Mouse (Mus musculus) midbrain, embryonic 12.5 days (tissue): ENCODE measurements around the gene Gm20708. TPM values are rescaled to one million over a fixed set of nuclear protein-coding genes. Genes with fewer than 3 reads are reported as not detected.
A peak's percentile ranks its signal among the peaks of the same experiment; 100 is the strongest.

ENCODE experiments used
- ATAC-seq: fragments of 200-750 bp; cut with Nextera tagmentation; 2 replicates; pipeline ENCODE4 v1.8.0; 2017; ENCODE audit warnings: low read depth, moderate TSS enrichment, moderate library complexity; ENCODE audit not compliant: low FRiP score
- H3K27ac ChIP-seq: fragments of 300-500 bp; sonication (generic); replicated peaks from 2 replicates; pipeline ENCODE4 v1.5.1; 2016; ENCODE audit warnings: mild to moderate bottlenecking
- H3K27me3 ChIP-seq: fragments of 300-500 bp; sonication (generic); 2 replicates; pipeline ENCODE4 v1.6.1; 2016; ENCODE audit warnings: mild to moderate bottlenecking
- H3K36me3 ChIP-seq: fragments of 300-500 bp; sonication (generic); 2 replicates; pipeline ENCODE4 v1.6.1; 2016
- H3K4me1 ChIP-seq: fragments of 300-500 bp; sonication (generic); 2 replicates; pipeline ENCODE4 v1.6.1; 2016
- H3K4me2 ChIP-seq: fragments of 300-500 bp; sonication (generic); replicated peaks from 2 replicates; pipeline ENCODE4 v1.6.1; 2016; ENCODE audit warnings: mild to moderate bottlenecking, moderate library complexity
- H3K4me3 ChIP-seq: fragments of 300-500 bp; sonication (generic); 2 replicates; pipeline ENCODE4 v1.5.1; 2016; ENCODE audit warnings: mild to moderate bottlenecking
- H3K9ac ChIP-seq: fragments of 300-500 bp; sonication (generic); replicated peaks from 2 replicates; pipeline ENCODE4 v1.6.1; 2016; ENCODE audit warnings: mild to moderate bottlenecking, moderate library complexity
- H3K9me3 ChIP-seq: fragments of 300-500 bp; sonication (generic); 2 replicates; pipeline ENCODE4 v1.6.1; 2016; ENCODE audit warnings: mild to moderate bottlenecking
- WGBS: fragments of 180-500 bp; shearing (Covaris S2); methylation state at CpG from one replicate; pipeline ENCODE4 v1.1.7; 2016; 5-methylcytosine and 5-hydroxymethylcytosine counted together
- polyA plus RNA-seq: library from polyadenylated mRNA; unstranded; fragments of >200 nt; fragmentation: Nextera tagmentation; extraction: Ambion mirVana; gene quantifications from 2 replicates; pipeline ENCODE4 v1.2.1, GENCODE M21; 2016

Gm20708 gene
- polyA plus RNA-seq, 1 experiment from 2014 or later: 0.56 TPM

DNA sequence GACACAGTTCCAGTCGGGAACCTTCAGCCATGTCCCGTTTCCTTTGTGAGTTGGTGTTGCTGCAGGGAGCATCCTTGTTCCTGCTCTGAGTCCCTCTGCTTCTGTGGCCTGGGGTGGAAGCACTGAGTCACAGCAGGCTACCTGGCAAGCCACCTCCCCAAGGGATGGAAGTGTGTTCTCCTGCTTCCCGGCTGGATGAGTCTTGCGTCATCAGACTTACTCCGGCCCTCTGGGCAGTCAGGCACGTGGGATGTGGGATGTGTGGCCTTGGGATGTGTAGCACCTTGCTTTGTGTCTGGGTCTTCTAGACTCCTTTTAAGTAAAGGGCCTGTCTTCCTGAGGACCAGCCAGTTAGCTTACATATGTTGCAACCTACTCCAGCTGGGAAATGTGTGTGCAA is 70.2 kb downstream of the Gm20708 start:
- H3K36me3 ChIP-seq: no peaks in the 10 kb centered on the region

DNA sequence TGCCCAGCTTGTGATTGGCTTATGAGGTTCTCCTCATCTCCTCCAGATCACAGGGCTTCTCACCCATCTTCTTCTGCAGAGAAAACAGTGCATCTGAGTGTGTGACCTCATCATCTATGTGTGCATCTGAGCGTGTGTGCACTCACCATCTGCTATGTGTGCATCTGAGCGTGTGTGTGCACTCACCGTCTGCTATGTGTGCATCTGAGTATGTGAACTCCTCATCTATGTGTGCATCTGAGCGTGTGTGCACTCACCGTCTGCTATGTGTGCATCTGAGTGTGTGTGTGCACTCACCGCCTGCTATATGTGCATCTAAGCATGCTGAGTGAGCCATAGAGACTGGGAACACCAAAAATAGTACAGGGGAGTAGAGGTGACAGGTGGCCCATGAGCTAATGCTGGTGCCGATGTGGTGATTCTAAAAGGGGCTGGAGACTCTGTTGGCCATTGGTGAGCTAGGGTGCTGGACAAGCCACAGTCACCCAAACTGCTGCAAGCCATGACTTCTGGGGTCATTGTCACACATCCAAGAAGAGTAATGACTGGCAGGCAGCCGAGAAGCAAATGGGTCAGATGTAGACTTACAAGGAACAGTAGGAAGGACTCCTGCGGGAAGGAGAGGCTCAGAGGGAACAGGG is 71.0 kb downstream of the Gm20708 start:
- WGBS: 90% methylated on average over 9 of the region's 9 CpGs
- Histone ChIP-seq H3K4me1 (peaks cover 26% of the 10 kb centered on the region), H3K4me3 (no peak overlapping the region), H3K27me3 (peaks cover 34% of the 10 kb centered on the region), H3K9me3 (no peaks in the 10 kb centered on the region), H3K9ac (no peak overlapping the region), H3K4me2 (no peak overlapping the region), H3K36me3 (no peaks in the 10 kb centered on the region), H3K27ac (no peak overlapping the region)
- no peak for ATAC-seq

More for the DNA sequence above, 70.2 kb downstream of the Gm20708 start:
- H3K9me3 ChIP-seq: no peaks in the 10 kb centered on the region
- ATAC-seq: no peak
- H3K4me3 ChIP-seq: no peak overlapping the region
- WGBS: 75% methylated on average over 6 of the region's 6 CpGs
- no peak overlapping the region for H3K4me2 ChIP-seq
- peaks cover 29% of the 10 kb centered on the region for H3K27me3 ChIP-seq
- H3K27ac ChIP-seq: no peak overlapping the region
- peaks cover 26% of the 10 kb centered on the region for H3K4me1 ChIP-seq
- H3K9ac ChIP-seq: no peak overlapping the region

DNA sequence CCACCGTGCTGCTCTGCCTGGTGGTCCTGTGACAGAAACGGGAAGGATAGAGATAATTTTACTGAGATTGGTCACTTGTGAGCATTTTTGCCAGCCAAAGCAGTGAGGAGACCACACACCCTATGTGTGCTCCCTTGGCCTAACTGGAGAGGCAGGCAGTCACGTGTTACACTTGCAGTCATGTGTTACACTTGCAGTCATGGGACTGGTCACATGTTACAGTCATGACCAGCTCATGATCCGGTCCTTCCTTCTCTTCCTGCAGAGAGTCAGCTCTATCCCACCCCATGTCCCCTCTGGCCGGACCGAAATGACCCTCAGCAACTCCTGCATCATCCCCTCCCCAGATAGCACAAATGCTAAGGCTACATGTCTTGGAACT is 71.5 kb downstream of the Gm20708 start:
- Histone ChIP-seq H3K27me3 (peaks cover 38% of the 10 kb centered on the region), H3K27ac (no peak overlapping the region)

DNA sequence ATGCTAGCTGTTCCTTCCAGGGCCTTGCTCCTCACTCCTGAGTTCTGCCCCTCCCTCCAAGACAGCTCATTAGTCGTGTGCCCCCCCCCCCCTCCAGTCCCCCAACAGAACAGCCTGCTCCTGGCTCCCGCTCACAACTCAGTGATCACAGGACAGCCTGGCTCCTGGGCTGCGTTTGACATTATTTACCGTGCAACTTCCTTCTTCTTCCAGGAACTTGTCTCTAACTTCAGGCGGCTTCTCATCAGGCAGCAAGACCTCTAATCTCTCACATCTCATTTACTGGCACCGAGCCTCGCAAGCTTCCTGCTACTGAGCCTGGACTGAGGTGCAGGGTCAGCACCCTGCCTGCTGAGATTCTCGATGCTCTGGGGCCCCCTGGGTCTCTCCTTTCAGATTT is 72.3 kb downstream of the Gm20708 start:
- peaks cover 21% of the 10 kb centered on the region for H3K4me1 ChIP-seq
- H3K9ac ChIP-seq: no peak overlapping the region
- no peak for ATAC-seq
- H3K4me2 ChIP-seq: no peak overlapping the region
- H3K4me3 ChIP-seq: no peak overlapping the region
- H3K36me3 ChIP-seq: no peaks in the 10 kb centered on the region
- H3K9me3 ChIP-seq: no peaks in the 10 kb centered on the region
- H3K27me3 ChIP-seq: peaks cover 44% of the 10 kb centered on the region
- no peak overlapping the region for H3K27ac ChIP-seq
- WGBS: 15% methylated on average over 8 of the region's 8 CpGs

More for the DNA sequence above, 71.5 kb downstream of the Gm20708 start:
- ATAC-seq: no peak
- no peak overlapping the region for H3K4me2 ChIP-seq
- H3K9ac ChIP-seq: no peak overlapping the region
- no peaks in the 10 kb centered on the region for H3K36me3 ChIP-seq
- H3K4me1 ChIP-seq: peaks cover 22% of the 10 kb centered on the region
- WGBS: 85% methylated on average over 6 of the region's 6 CpGs
- no peak overlapping the region for H3K4me3 ChIP-seq
- H3K9me3 ChIP-seq: no peaks in the 10 kb centered on the region

GRCm38 (mm10) chr11:117882208-117882607 is 72.7 kb downstream of the Gm20708 start:
- 71% methylated on average over 1 of the region's 1 CpGs for WGBS
- Histone ChIP-seq H3K27me3 (peaks cover 44% of the 10 kb centered on the region), H3K27ac (no peak overlapping the region), H3K36me3 (no peaks in the 10 kb centered on the region), H3K4me1 (peaks cover 21% of the 10 kb centered on the region), H3K9ac (no peak overlapping the region), H3K4me3 (no peak overlapping the region), H3K4me2 (no peak overlapping the region), H3K9me3 (no peaks in the 10 kb centered on the region)
- no peak for ATAC-seq

GRCm38 (mm10) chr11:117886000-117886399 is 76.5 kb downstream of the Gm20708 start:
- Histone ChIP-seq H3K4me3 (no peak overlapping the region), H3K36me3 (no peaks in the 10 kb centered on the region), H3K27ac (no peak overlapping the region), H3K9me3 (no peaks in the 10 kb centered on the region), H3K9ac (no peak overlapping the region), H3K27me3 (peaks cover 48% of the 10 kb centered on the region), H3K4me1 (peaks cover 34% of the 10 kb centered on the region), H3K4me2 (no peak overlapping the region)
- no peak for ATAC-seq
- WGBS: 76% methylated on average over 5 of the region's 5 CpGs

- Histone ChIP-seq H3K27ac (peak overlapping the region; percentile 80), H3K27me3 (peaks cover 60% of the 10 kb centered on the region), H3K9ac (0 out of 2 replicates have a peak overlapping the region, but pooled peaks have one; percentile 20), H3K4me3 (peak overlapping the region; percentile 29), H3K9me3 (no peaks in the 10 kb centered on the region), H3K4me2 (peak overlapping the region; percentile 56), H3K36me3 (no peaks in the 10 kb centered on the region), H3K4me1 (peaks cover 32% of the 10 kb centered on the region)
- WGBS: 12% methylated on average over 20 of the region's 20 CpGs
- peak; percentile 23; the same call in 1 of the 2 replicates for ATAC-seq
These were observed 78.8 kb downstream of the Gm20708 start for GRCm38 (mm10) chr11:117888168-117888852.

GRCm38 (mm10) chr11:117888853-117889822 is 79.7 kb downstream of the Gm20708 start:
- H3K9me3 ChIP-seq: no peaks in the 10 kb centered on the region
- peak overlapping the region; percentile 29 for H3K4me3 ChIP-seq
- H3K27ac ChIP-seq: peak overlapping the region; percentile 80
- peak overlapping the region; percentile 56 for H3K4me2 ChIP-seq
- H3K27me3 ChIP-seq: peaks cover 60% of the 10 kb centered on the region
- H3K4me1 ChIP-seq: peaks cover 32% of the 10 kb centered on the region
- 1% methylated on average over 33 of the region's 33 CpGs for WGBS
- H3K9ac ChIP-seq: peak overlapping the region; percentile 20
- H3K36me3 ChIP-seq: no peaks in the 10 kb centered on the region
- peak; percentile 56 for ATAC-seq

Other genes starting within 250 kb of the Gm20708 start
- 24.3 and 26.4 TPM in 2 replicates for gene Tnrc6c, start 155.4 kb upstream of the Gm20708 start, polyA plus RNA-seq
- gene Tmc8, start 27.6 kb upstream of the Gm20708 start, polyA plus RNA-seq: 0.37 and 0.92 TPM in 2 replicates
- 6.5 and 6.6 TPM in 2 replicates for gene Tmc6, start 27.5 kb upstream of the Gm20708 start, polyA plus RNA-seq
- 0.28 TPM in 1 of 2 replicates, not detected in the other for gene 6030468B19Rik, start 12.0 kb upstream of the Gm20708 start, polyA plus RNA-seq
- gene Syngr2, start within 50 bp of the Gm20708 start, polyA plus RNA-seq: 26.2 and 27.0 TPM in 2 replicates
- gene Afmid, start 16.3 kb downstream of the Gm20708 start, polyA plus RNA-seq: 4.4 and 4.7 TPM in 2 replicates
- gene Tk1, start 16.4 kb downstream of the Gm20708 start, polyA plus RNA-seq: 69.5 and 70.9 TPM in 2 replicates
- 228 and 237 TPM in 2 replicates for gene Birc5, start 39.6 kb downstream of the Gm20708 start, polyA plus RNA-seq
- not detected in 2 replicates for gene Tmem235, start 51.1 kb downstream of the Gm20708 start, polyA plus RNA-seq
- 3.1 and 3.2 TPM in 2 replicates for gene Tha1, start 63.8 kb downstream of the Gm20708 start, polyA plus RNA-seq
- gene Socs3, start 160.4 kb downstream of the Gm20708 start, polyA plus RNA-seq: 10.7 and 13.2 TPM in 2 replicates
- gene Pgs1, start 176.6 kb downstream of the Gm20708 start, polyA plus RNA-seq: 47.5 and 48.9 TPM in 2 replicates